Comparison of ENCODE assay signal across 23 mouse cellular contexts in genomic region chr2:121316278-121316677, GRCm38 (mm10). TPM values are rescaled to one million over a fixed set of nuclear protein-coding genes. Genes with fewer than 3 reads are reported as not detected.
DNase-seq lines count a peak whose midpoint lies in the region; ATAC-seq and TF ChIP-seq lines count a peak whose summit lies in the region.
"Had no signal": no experiment of that assay in that cellular context is flagged by ENCODE, and none has a peak within 500 bp of the region (broad histone marks: within the 10 kb centered on the region; RNA-seq: fewer than 3 reads in every experiment).

No protein-coding gene starts in this region.

- H3K27ac ChIP-seq in hindbrain, postnatal 0 days: no peak overlapping the region
- H3K27ac ChIP-seq: embryonic facial prominence, embryonic 10.5 days; embryonic facial prominence, embryonic 12.5 days; forebrain, embryonic 13.5 days; forebrain, embryonic 15.5 days had no signal

- H3K9ac ChIP-seq in hindbrain, postnatal 0 days (replicated peaks; ENCODE audit: low read length): no peak overlapping the region
- H3K9ac ChIP-seq: embryonic facial prominence, embryonic 12.5 days; forebrain, embryonic 13.5 days; forebrain, embryonic 15.5 days; forebrain, postnatal 0 days had no signal

- 82% methylated on average over 8 of the region's 8 CpGs for WGBS in hindbrain, postnatal 0 days

- intact Hi-C loops in left cerebral cortex, postnatal 10 days (cut with DNase I): no loop called here

- DNase-seq in 416B (ENCODE audit: low read depth): peak; percentile 25
- DNase-seq in brain, adult 2 months (ENCODE audit: low read depth, low spot score): peak; percentile 66
- DNase-seq in hindbrain, postnatal 0 days (ENCODE audit: low spot score): no peak
- no peak for DNase-seq in urinary bladder, postnatal 14 days (ENCODE audit: low spot score)
- no peak for DNase-seq in left cerebral cortex, postnatal 10 days (ENCODE audit: extremely low spot score in 1 of 2, low spot score in 2 of 2)
- DNase-seq: adrenal gland, adult 8-10 months; adrenal gland, postnatal 14 days; adrenal gland, postnatal 36 days; cerebellum, adult 11 months; cerebellum, adult 18-20 months; cerebellum, adult 9-10 months; cerebellum, postnatal 10 days; cerebellum, postnatal 25 days; forebrain, postnatal 0 days had no signal

- ATAC-seq in megakaryocyte progenitor cell, adult 5-6 weeks (replicated peaks; ENCODE audit: poor library complexity): peak; percentile 77
- ATAC-seq in hindbrain, postnatal 0 days: no peak
- no peak for ATAC-seq in frontal cortex, adult (ENCODE audit: low TSS enrichment)
- ATAC-seq: activated CD4-positive, CD25-positive, alpha-beta regulatory T cell, adult 4 months; forebrain, embryonic 13.5 days; forebrain, embryonic 15.5 days; forebrain, postnatal 0 days; Patski had no signal

- no peaks in the 10 kb centered on the region for H3K4me1 ChIP-seq in hindbrain, postnatal 0 days (ENCODE audit: insufficient read depth, low read length)
- H3K4me1 ChIP-seq: embryonic facial prominence, embryonic 10.5 days; embryonic facial prominence, embryonic 12.5 days; forebrain, embryonic 13.5 days; forebrain, embryonic 15.5 days had no signal

- H3K4me2 ChIP-seq in hindbrain, postnatal 0 days (ENCODE audit: low read depth, low read length): no peak overlapping the region
- H3K4me2 ChIP-seq: embryonic facial prominence, embryonic 12.5 days; forebrain, embryonic 13.5 days; forebrain, embryonic 15.5 days had no signal

- no peaks in the 10 kb centered on the region for H3K27me3 ChIP-seq in hindbrain, postnatal 0 days (ENCODE audit: insufficient read depth, low read length)
- H3K27me3 ChIP-seq: embryonic facial prominence, embryonic 12.5 days; forebrain, embryonic 13.5 days; forebrain, embryonic 15.5 days; Patski had no signal

- no peak for TF ChIP-seq CTCF in hindbrain, postnatal 0 days (IDR thresholded peaks at IDR 0.05; ENCODE audit: low read depth)

- H3K9me3 ChIP-seq in hindbrain, postnatal 0 days (ENCODE audit: low read length): no peaks in the 10 kb centered on the region
- H3K9me3 ChIP-seq: embryonic facial prominence, embryonic 10.5 days; embryonic facial prominence, embryonic 12.5 days; forebrain, embryonic 13.5 days; forebrain, embryonic 15.5 days had no signal

- H3K36me3 ChIP-seq in hindbrain, postnatal 0 days (ENCODE audit: insufficient read depth, low read length): peaks cover 6% of the 10 kb centered on the region
- H3K36me3 ChIP-seq: embryonic facial prominence, embryonic 12.5 days had no signal

- no peak overlapping the region for H3K4me3 ChIP-seq in hindbrain, postnatal 0 days (ENCODE audit: low read length)
- H3K4me3 ChIP-seq: embryonic facial prominence, embryonic 10.5 days; embryonic facial prominence, embryonic 12.5 days; forebrain, embryonic 13.5 days; forebrain, embryonic 15.5 days had no signal

RNA-seq across cellular contexts. Expression of gene Map1a, which starts 26.9 kb away (rescaled TPM):
- 0.10 TPM in 1 of 2 replicates, not detected in the other for total RNA-seq in megakaryocyte progenitor cell, adult 5-6 weeks (2015)
- not detected in 2 replicates for total RNA-seq in megakaryocyte progenitor cell, adult 5-6 weeks (2017)
- total RNA-seq in hindbrain, postnatal 0 days (2014; rRNA removed): 160 and 173 TPM in 2 replicates
- polyA plus RNA-seq in hindbrain, postnatal 0 days (2015; fragmentation: Nextera tagmentation; extraction: Ambion mirVana): 70.6 and 72.5 TPM in 2 replicates
- total RNA-seq in left cerebral cortex, postnatal 10 days (2021): 100 to 1,000 TPM; 391 to 400 TPM

RNA-seq across cellular contexts. Expression of gene Ppip5k1, which starts 38.9 kb away (rescaled TPM):
- 4.5 and 4.6 TPM in 2 replicates for total RNA-seq in megakaryocyte progenitor cell, adult 5-6 weeks (2015)
- 8.3 and 11.3 TPM in 2 replicates for total RNA-seq in megakaryocyte progenitor cell, adult 5-6 weeks (2017)
- 12.8 and 13.5 TPM in 2 replicates for total RNA-seq in hindbrain, postnatal 0 days (2014; rRNA removed)
- polyA plus RNA-seq in hindbrain, postnatal 0 days (2015; fragmentation: Nextera tagmentation; extraction: Ambion mirVana): 16.6 and 17.8 TPM in 2 replicates
- total RNA-seq in left cerebral cortex, postnatal 10 days (2021): 10 to 100 TPM; 50.4 to 55.7 TPM

RNA-seq across cellular contexts. Expression of gene Ckmt1, which starts 41.2 kb away (rescaled TPM):
- total RNA-seq in megakaryocyte progenitor cell, adult 5-6 weeks (2015): not detected in 2 replicates
- total RNA-seq in megakaryocyte progenitor cell, adult 5-6 weeks (2017): not detected in 2 replicates
- 139 and 161 TPM in 2 replicates for total RNA-seq in hindbrain, postnatal 0 days (2014; rRNA removed)
- polyA plus RNA-seq in hindbrain, postnatal 0 days (2015; fragmentation: Nextera tagmentation; extraction: Ambion mirVana): 167 and 168 TPM in 2 replicates
- 100 to 1,000 TPM; 311 to 312 TPM for total RNA-seq in left cerebral cortex, postnatal 10 days (2021)
- total RNA-seq: MEL had no signal

RNA-seq across cellular contexts. Expression of gene Trp53bp1, which starts 45.1 kb away (rescaled TPM):
- 17.9 and 21.5 TPM in 2 replicates for total RNA-seq in megakaryocyte progenitor cell, adult 5-6 weeks (2015)
- total RNA-seq in megakaryocyte progenitor cell, adult 5-6 weeks (2017): 35.9 and 36.2 TPM in 2 replicates
- 194 and 277 TPM in 2 replicates for total RNA-seq in hindbrain, postnatal 0 days (2014; rRNA removed)
- 76.4 and 80.9 TPM in 2 replicates for polyA plus RNA-seq in hindbrain, postnatal 0 days (2015; fragmentation: Nextera tagmentation; extraction: Ambion mirVana)
- total RNA-seq in left cerebral cortex, postnatal 10 days (2021): 100 to 1,000 TPM; 173 to 183 TPM

Comparison
In these comparisons a context has a peak if more than half of its experiments do, and no peak if none do; other contexts are left out.
1. DNase-seq: peak in 416B (single experiment) and brain, adult 2 months (single experiment); none in hindbrain, postnatal 0 days (single experiment), urinary bladder, postnatal 14 days (single experiment) and left cerebral cortex, postnatal 10 days (0 of 2).
2. RNA of gene Map1a, which starts 26.9 kb away (total RNA-seq): 391 to 400 TPM in left cerebral cortex, postnatal 10 days and 160 to 173 TPM in hindbrain, postnatal 0 days; 0.10 TPM in megakaryocyte progenitor cell, adult 5-6 weeks; every median in the first group is over 100 times any median in the second.
3. RNA of gene Ckmt1, which starts 41.2 kb away (total RNA-seq): 311 to 312 TPM in left cerebral cortex, postnatal 10 days and 139 to 161 TPM in hindbrain, postnatal 0 days; not detected in megakaryocyte progenitor cell, adult 5-6 weeks; every median in the first group is over 100 times any median in the second.